Mouse (Mus musculus) adrenal gland, postnatal 14 days (tissue): ENCODE measurements around the gene Mrgprh. TPM values are rescaled to one million over a fixed set of nuclear protein-coding genes. Genes with fewer than 3 reads are reported as not detected.
"Not testable (repeated sequence)": the region's sequence is repeated elsewhere in the genome, so short reads cannot be mapped to it uniquely, and the experiment has no call there.

Source experiments
- DNase-seq: peaks from one replicate; pipeline ENCODE4 v3.0.0; 2021; ENCODE audit warnings: mixed read lengths
- total RNA-seq: library from RNA; stranded (reverse); gene quantifications from 2 replicates; pipeline ENCODE4 v1.2.3, GENCODE M21; 2021

Mrgprh gene
- total RNA-seq, 1 experiment from 2014 or later = 0.19 TPM

DNA sequence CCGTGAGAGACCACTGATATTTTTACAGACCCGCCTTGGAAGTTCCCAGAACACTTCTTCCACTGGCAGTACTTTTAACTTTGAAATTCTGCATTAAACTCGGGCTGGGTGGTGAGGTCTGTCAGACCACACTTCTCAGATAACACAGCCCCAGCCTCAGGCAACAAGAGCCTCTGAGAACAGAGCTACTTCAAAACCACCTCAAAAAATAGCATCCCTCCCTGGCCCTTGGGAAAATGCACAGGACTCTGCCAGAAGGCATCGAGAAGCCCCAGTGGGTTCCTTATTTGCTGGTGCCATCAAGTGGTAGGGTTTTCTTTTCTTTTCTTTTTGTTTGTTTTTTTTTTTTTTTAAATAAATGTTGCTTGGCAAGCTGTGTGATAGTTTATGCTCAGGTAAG is 7.2 kb upstream of the Mrgprh start:
- no peak for DNase-seq

DNA sequence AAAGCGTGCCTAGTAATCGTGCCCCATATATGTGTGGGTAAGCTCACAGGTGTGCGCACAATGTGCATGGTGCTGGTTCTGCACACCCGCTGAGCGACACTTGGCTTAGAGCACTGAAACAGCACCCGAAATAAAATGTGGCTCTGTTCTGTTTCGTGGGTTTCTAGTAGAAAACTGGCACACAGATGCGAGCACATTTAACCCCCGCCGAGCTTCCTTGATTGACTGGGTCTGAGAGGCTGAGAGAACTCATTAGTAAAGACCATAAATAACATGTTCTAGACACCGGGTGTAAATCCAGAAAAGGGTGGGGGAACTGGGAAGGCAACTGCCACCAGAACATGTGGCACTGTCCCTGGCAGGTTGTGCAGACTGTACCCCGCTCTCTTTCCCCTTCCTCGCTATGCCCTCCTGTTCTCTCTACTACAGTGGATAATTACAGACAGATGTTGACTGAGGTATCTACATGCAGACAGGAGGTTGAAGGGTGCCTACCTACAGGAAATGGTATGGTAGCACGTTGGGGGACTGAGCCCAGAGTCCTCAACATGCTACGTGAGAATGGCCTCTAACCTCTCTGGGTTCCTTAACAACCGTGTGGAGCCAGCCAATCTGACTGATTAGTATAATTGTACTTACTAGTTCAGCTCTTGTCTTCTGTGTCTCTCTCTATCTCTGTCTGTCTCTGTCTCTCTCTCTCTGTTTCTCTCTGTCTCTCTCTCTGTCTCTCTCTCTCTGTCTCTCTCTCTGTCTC is 3.4 kb upstream of the Mrgprh start:
- no peak for DNase-seq

DNA sequence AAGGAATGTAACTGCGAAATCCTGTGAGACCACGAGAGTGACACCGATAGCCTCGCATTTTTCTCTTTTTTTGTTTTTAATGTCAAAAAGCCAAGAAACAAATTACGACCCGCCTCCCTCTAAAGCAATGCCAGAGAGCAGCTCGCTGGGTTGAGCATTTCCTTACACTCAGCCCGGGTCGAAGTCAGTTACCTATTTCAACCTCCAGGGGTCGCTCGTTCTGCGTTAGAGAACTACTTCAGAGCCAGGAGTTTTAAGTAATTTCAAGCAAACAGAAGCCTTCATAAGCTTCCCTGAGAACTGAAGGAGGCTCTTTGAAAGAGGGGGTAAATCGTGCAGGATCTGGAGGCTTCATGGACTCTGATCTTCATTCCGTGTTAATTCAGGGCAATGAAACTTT is 4.3 kb downstream of the Mrgprh start:
- DNase-seq = peak; percentile 86

DNA sequence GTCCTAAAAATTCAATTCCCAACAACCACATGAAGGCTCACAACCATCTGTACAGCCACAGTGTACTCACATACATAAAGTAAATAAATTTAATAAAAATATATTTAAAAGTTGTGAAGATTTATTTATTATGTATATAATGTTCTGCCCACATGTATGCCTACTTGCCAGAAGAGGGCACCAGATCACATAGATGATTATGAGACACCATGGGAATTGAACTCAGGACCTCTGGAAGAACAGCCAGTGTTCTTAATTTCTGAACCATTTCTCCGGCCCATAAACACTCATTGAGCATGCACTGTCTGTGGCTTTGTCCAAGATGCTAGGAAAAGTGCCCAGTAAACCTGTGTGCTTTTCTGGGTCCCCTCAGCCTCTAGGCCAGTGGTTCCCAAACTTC is 5.4 kb downstream of the Mrgprh start:
- no peak for DNase-seq

DNA sequence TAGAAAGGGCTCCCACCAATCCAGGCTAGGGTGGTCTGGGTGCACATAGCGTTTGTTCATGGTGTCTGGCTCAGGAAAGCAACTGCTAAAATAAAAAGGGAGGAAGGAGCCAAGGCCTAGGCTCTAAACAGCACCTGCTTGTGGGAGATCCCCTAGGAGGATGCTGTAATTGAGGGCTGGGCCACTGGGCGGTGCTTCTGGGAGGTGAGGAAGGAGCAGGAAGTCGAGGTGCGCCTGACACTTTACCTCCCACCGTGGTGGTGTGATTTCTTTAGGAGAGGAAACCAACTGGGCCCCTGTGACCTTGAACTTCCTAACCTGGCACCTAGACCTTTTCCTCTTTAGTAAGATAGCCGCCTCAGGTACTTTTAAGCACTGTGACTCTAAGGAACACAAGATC is 10.8 kb downstream of the Mrgprh start:
- no peak for DNase-seq

DNA sequence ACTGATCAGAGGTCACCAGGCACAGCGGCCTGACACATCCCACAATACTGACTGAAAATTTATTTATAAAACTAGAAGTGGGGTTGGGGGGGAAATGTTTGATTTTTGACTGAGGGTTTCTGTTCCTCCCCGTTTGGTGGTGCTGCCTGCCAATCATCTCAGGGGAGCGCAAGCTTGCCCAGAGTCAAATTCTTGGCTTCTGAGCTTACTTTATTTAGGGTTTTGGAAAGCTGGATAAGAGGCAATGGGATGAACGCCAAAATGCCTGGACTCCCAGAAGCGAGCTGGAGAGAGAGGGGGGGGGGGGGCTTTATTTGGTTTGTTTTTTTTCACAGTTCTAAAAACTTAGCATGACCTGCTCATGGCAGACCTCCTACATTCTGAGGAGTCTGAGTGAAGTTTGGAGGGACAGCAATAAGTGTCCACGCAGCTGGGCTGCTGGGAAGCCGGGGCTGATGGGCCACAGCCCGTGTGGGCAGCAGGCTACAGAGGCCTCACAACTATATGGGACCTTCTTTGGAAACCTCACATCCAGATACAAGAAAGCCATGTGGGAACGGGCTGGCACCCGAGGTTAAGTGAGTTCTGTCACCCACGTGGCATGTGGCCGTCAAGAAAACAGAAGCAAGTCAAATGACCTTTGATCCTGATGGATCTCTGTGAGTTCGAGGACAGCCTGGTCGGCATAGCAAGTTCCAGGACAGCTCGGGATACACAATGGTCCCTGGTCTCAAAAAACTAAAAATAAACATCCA is 11.4 kb downstream of the Mrgprh start:
- peak; percentile 17 for DNase-seq

DNA sequence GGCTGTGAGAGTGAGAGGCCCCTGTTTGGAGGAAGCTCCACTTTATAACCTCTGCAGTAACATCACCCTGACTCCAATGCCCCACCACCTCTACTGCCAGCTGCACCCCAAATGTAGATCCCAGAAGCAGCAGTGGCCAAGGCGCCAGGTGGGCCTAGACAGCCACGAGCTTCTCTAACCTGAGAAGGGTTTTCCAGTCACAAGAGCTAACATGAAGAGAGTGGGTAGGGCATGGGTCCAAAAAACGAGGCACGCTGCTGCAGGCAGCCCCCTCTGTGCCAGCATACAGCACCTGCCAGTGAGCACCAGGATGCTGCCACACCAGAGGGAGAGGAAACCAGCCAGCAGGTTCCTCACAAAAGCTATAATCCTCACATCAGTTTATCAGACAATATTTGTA is 15.2 kb downstream of the Mrgprh start:
- no peak for DNase-seq

DNA sequence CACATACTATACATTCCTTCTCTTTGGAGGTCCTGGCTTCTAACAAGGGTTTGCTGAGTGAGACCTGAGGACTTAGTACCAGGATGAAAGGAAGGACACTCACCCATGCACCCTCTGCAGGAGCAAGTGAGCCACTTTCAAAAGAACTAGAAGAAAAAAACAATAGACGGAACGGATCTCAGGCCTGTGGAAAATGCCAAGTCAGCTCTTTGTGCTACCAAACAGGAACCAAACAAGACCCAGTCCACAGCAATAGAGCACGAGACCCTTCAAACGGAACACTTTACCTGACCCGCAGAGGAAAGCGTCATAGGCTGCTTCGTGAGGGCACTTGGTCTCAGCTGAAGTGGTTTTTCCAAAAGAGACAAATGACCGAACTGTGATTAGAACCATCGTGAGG is 16.2 kb downstream of the Mrgprh start:
- DNase-seq = no peak

DNA sequence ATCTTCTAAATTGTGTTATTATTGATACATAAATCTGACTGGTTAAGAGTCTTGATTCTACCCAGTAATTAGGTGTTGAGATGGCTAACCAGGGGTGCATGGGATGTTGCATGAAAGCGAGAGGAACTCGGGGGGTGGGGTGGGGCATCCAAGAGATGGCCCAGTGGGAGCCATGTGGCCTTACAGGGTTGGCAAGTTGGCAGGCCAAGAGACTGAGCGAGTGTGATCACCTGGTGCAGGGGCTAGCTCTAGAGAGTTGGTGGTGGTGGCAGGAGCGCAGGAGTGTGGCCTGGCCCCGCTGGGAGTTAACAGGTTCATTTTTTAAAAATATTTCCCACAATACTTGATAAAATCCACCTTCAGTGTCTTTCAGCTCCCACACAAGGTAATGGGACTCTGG is 21.8 kb downstream of the Mrgprh start:
- DNase-seq = no peak

DNA sequence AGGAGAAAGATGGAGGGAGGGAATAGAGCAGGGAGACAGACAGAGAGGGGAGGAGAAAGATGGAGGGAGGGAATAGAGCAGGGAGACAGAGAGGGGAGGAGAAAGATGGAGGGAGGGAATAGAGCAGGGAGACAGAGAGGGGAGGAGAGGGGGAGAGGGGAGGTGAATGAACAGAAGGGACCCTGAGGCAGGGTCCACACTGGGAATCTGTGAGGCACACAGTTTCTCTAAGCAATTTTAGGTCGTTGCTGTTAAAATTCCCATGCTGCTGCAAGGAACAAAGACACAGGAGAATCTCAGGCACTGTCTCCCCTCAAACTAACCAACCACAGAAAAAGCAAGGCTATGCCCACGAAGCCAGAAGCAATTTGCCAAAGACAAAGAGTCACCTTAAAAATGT is 22.8 kb downstream of the Mrgprh start:
- DNase-seq = not testable (repeated sequence)

DNA sequence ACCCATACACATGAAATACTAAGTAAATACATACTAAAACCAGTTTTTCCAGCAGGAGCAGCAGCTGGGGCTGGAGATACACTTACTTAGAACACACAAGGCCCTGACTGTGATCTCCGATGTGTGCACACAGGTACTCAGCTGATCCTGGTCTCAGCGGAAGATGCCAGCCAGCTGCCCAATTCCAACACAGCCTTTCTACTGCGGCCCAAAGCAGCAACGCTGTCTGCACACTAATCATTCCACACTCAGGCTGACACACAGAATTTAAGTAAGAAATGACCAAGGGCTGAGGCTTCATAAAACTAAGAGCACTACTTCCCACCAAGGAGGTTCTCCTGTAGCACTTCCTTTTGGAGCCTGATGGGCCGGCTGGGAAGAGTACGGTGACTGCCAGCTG is 26.5 kb downstream of the Mrgprh start:
- DNase-seq = no peak

DNA sequence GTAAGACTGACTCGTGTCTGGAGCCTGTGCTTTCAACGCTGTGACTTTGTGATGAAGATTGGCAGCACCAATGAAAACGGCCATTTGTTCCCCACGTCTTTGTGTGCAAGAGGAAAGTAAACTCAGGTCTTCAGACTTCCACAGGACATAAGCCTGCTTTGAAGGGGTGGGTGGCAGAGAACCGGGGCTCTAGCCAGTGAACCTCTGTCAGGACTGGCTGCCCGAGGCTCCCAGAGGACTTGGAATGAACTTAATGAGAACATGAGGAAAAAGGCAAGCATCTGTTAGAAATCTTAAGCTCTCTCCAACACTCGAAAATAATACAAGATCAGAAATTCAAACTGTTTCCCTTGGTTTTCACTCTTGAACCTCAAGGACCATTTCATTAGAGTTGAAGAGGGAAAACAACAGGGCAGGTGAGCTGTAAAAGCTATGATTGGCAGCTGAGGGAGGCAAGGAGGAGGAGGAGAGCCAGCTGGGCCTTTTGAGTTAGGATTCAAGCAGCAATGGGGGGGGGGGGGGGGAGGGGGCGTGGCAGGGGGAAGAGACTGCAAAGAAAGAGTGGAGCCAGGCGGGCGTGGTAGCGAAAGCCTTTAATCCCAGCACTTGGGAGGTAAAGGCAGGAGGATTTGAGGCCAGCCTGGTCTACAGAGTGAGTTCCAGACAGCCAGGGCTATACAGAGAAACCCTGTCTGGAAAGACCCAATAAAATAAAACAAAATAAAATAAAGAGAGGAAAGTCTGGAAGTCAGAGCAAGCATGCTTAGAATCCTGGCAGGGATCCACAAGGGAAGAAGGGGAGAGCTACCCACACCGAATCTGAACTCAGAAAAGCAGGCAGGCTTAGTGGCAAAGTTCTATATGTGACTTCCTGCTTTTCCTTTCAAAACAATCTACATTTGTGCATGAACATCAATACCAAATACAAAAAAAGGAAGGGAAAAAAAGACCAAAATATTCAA is 27.8 kb downstream of the Mrgprh start:
- DNase-seq = no peak

DNA sequence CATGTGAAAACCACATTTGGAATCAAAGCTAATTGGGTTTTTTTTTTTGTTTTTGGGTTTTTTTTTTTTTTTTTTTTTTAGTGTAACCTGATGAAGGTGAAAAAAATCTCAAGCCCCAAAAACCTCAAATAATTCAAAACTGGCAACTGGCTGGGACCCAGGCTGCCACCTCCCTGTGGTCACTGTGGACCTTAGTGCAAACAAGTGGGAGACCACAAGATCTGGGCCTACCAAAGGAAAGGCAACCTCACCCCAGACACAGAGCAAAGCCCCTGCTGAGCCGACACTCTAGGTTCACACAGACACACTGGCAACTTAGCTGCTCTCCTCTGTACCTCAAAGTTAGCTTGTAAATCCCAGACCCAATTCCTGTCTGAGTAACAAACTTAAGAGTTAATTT is 28.5 kb downstream of the Mrgprh start:
- no peak for DNase-seq

DNA sequence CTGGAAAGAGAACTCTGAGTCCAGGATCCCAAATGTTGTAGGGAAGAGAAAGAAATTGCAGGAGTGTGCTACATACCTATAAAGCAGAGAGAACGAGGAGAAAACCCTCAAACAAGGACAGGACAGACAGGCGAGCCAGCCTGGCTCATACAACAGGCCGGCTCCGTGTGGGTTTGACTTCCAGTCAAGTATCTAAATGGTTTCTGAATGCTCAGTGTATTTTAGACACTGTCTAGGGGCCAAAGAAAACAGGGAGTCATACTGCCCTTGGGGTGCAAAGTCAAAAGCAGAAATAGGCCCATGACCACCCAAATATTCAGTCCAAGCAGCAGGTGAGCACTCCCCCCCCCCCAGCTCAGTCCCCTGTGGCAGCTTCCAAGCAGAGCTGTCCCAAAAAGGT is 30.0 kb downstream of the Mrgprh start:
- no peak for DNase-seq

DNA sequence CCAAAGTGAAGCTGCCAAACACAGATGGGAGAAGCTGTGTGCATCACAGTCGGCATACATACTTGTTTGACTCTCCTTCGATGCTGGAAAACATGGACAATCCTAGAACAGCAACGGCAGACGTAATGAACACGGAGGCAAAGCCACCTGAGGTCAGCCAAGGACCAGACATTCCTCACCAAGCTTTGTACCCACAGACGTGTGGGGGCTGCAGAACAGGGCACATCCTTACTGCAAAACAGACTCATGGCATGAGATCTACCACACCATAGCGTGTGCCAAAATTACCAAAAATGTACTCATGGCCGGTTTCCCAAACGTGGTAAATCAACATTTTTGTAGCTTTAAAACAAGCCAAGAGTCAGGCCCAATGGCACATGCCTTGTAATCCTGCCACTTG is 30.6 kb downstream of the Mrgprh start:
- DNase-seq = no peak

DNA sequence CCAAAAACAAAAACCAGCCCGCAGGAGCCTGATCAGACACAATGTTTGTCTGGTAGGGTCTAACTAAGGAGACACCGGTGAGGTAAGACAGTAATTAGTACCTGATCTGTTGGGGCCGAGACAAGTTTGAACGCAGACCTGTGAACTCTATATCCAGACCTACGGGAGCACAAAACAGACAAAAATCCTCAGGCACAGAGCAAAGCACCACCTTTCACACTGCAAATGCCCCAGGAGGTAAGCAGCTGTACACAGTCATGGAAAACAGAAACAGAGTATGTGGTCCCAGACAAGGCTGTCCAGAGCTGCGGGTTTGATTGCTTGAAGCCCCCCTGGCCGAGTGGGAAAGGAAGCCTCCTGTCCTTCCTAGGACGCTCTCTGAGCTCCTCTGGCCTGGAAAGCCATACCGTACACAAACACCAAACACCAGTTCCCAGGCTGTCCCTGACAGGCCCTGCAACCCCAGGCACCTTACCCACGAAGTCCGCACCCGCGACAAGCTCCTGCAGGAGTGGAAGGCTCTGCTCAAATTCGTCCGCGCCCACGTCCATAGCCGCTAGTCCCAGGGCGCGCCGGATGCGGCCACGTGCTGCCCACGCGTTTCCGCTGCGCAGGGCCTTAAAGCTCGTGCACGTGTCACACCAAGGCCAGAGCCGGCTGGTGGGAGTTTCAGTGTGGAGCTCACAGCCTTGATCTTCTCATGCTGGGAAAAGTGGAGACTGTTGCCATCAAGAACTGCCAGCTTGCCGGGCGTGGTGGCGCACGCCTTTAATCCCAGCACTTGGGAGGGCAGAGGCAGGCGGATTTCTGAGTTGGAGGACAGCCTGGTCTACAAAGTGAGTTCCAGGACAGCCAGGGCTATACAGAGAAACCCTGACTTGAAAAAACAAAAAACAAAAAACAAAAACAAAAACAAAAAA is 33.8 kb downstream of the Mrgprh start, which contains the start of gene Pnldc1:
Pnldc1 (minus strand) TSS at position 870 of the 920 bp plus-strand sequence.
- peak; percentile 40 for DNase-seq

DNA sequence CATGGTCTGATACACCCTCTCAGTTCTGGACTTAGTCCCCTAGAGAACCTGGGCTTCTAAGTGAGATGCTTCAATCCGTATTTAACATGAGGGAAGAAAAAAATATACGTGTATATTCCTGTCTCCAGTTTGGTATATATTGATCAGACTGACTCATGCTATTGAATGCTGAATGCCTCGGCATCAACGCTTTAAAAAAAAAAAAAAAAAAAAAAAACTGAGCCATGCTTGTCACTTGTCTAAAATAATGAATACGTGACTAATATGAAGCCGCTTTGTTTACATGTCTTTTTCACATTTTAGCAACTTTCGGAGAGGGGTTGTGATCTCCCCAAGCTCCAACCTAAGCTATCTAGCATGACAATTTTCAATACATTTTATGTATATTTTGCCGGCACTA is 34.6 kb downstream of the Mrgprh start:
- DNase-seq = no peak

DNA sequence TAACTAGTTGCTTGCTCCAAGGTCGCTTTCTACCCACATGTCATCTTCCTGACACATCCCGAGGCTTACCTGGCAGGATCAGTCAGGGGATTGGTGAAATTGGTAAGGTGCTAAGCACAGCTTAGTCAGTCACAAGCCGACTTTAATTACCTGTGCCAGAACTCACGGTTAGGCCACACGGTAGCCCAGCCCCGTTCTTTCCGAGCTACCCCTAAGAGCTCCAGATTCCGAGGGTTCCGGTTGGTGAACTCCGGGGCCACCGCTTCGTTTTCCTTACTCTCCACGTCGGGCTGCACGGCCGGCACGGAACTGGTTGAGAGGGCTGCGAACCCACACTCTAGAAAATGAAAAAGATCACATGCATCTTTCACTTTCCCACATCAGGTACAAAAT is 39.6 kb downstream of the Mrgprh start, which contains the start of gene Tcp1:
Tcp1 (plus strand) TSS at position 214 of the 393 bp plus-strand sequence.
- DNase-seq = peak; percentile 56

DNA sequence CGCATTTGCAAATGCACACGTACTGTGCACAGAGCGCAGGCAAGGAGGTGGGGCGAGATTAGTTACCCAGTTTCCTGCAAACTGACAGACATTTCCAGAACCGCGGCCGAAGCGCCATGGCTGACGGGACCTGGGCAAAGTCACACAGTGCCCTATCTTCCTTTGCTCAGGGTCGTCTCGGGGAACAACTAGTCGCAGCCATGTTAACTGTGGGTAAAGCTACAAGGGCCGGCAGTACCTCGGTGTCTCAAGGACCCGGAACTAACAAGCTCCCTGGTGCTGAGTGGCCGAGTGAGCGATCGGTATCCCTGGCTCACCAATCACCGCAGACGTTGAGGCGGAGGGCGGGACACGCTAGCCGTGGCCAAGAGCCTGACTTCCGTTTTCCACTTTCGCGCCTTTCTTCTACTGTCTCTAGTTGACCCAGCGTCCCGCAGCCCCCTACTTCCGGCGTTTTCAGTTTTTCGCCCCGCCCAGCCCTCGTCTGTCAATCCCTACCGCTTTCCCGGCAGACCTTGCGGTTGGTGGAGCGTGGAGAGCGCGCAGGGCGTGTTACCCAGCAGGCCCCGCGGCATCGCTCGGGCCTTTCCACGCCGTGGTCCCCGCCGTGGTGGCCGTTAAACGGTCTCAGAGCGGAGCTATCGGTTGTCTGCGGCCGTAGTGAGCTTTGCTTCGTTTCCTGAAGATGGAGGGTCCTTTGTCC is 40.2 kb downstream of the Mrgprh start, which contains the start of gene Mrpl18:
Mrpl18 (minus strand) TSS at position 465 of the 703 bp plus-strand sequence.
- DNase-seq = peak; percentile 99

DNA sequence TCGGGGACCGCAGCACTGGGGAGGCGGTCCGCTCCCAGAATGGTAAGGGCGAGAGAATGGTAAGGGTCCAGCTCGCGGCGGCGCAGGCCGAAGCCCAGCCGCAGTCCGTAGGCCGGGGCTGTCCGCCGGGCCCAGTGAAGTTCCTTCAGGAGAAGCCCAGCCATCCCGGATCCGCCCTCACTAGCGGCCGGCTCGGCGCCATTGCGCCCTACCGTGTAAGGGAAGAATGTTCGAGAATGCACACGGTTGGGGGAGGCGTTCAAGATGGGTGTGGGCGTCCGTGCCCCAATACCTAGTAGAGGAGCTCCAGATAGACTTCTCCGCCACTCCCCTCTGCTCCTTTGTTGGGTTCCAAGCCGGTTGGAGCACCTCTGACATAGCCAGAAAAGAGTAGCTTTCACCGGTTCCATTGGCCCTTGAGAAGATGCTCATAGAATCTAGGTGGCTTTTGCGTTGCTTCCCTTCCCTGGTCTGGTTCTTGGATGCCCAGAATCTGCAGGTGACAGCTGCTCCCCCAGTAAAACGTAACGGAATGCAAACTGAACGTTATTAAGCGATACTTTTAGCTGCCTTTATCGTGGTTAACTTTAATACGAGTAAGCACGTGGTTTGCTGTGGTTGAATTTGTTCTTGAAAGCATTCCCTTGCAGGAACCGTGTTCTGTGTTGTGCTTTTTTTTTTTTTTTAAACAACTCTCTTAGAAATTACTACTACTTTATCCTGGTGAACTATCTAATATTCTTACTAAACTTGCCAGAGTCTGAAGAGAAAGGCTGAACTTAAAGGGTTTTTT is 41.0 kb downstream of the Mrgprh start:
- DNase-seq = peak; percentile 68
